Mouse (Mus musculus): ENCODE measurements around the gene Megf11. TPM values are rescaled to one million over a fixed set of nuclear protein-coding genes. Genes with fewer than 3 reads are reported as not detected.

The Megf11 gene
- polyA plus RNA-seq, 1 experiment: 6.2 TPM

GRCm38 (mm10) chr9:64349490-64349889 lies 35.9 kb upstream of the Megf11 start:
- no peak overlapping the region for H3K27ac ChIP-seq (ENCODE audit: insufficient read depth, low read length)
- TF ChIP-seq POLR2A (IDR thresholded peaks at IDR 0.05; ENCODE audit: extremely low read depth, insufficient read depth, low read length) (no peak), CTCF (IDR thresholded peaks at IDR 0.05; ENCODE audit: extremely low read depth, insufficient read depth, low read length) (no peak)
- no peak overlapping the region for H3K4me3 ChIP-seq (ENCODE audit: insufficient read depth, low read length)
- no peaks in the 10 kb centered on the region for H3K4me1 ChIP-seq (ENCODE audit: control insufficient read depth, insufficient read depth, low read length)

- Histone ChIP-seq H3K4me1 (ENCODE audit: control insufficient read depth, insufficient read depth, low read length) (peaks cover 2% of the 10 kb centered on the region; the same call in 1 of the 2 replicates), H3K4me3 (ENCODE audit: insufficient read depth, low read length) (no peak overlapping the region), H3K27ac (ENCODE audit: insufficient read depth, low read length) (no peak overlapping the region)
- TF ChIP-seq POLR2A (IDR thresholded peaks at IDR 0.05; ENCODE audit: extremely low read depth, insufficient read depth, low read length): no peak
- no peak for TF ChIP-seq CTCF (IDR thresholded peaks at IDR 0.05; ENCODE audit: extremely low read depth, insufficient read depth, low read length)
Observed at GRCm38 (mm10) chr9:64351191-64351590, 34.2 kb upstream of the Megf11 start.

GRCm38 (mm10) chr9:64355627-64356026 lies 29.8 kb upstream of the Megf11 start:
- Histone ChIP-seq H3K27ac (ENCODE audit: insufficient read depth, low read length) (no peak overlapping the region), H3K4me1 (ENCODE audit: control insufficient read depth, insufficient read depth, low read length) (peaks cover 2% of the 10 kb centered on the region; the same call in 1 of the 2 replicates), H3K4me3 (ENCODE audit: insufficient read depth, low read length) (no peak overlapping the region)
- TF ChIP-seq POLR2A (IDR thresholded peaks at IDR 0.05; ENCODE audit: extremely low read depth, insufficient read depth, low read length) (no peak), CTCF (IDR thresholded peaks at IDR 0.05; ENCODE audit: extremely low read depth, insufficient read depth, low read length) (no peak)

GRCm38 (mm10) chr9:64361231-64361950 lies 24.0 kb upstream of the Megf11 start:
- no peak for TF ChIP-seq POLR2A (IDR thresholded peaks at IDR 0.05; ENCODE audit: extremely low read depth, insufficient read depth, low read length)
- TF ChIP-seq CTCF (IDR thresholded peaks at IDR 0.05; ENCODE audit: extremely low read depth, insufficient read depth, low read length): no peak
- H3K4me3 ChIP-seq (ENCODE audit: insufficient read depth, low read length): no peak overlapping the region
- H3K4me1 ChIP-seq (ENCODE audit: control insufficient read depth, insufficient read depth, low read length): no peaks in the 10 kb centered on the region

GRCm38 (mm10) chr9:64369871-64370270 lies 15.6 kb upstream of the Megf11 start:
- TF ChIP-seq CTCF (IDR thresholded peaks at IDR 0.05; ENCODE audit: extremely low read depth, insufficient read depth, low read length) (no peak), POLR2A (IDR thresholded peaks at IDR 0.05; ENCODE audit: extremely low read depth, insufficient read depth, low read length) (no peak)
- H3K4me1 ChIP-seq (ENCODE audit: control insufficient read depth, insufficient read depth, low read length): no peaks in the 10 kb centered on the region
- no peak overlapping the region for H3K27ac ChIP-seq (ENCODE audit: insufficient read depth, low read length)
- H3K4me3 ChIP-seq (ENCODE audit: insufficient read depth, low read length): no peak overlapping the region

More at GRCm38 (mm10) chr9:64361231-64361950, 24.0 kb upstream of the Megf11 start:
- no peak overlapping the region for H3K27ac ChIP-seq (ENCODE audit: insufficient read depth, low read length)

- Histone ChIP-seq H3K4me1 (ENCODE audit: control insufficient read depth, insufficient read depth, low read length) (no peaks in the 10 kb centered on the region), H3K4me3 (ENCODE audit: insufficient read depth, low read length) (no peak overlapping the region), H3K27ac (ENCODE audit: insufficient read depth, low read length) (no peak overlapping the region)
- TF ChIP-seq POLR2A (IDR thresholded peaks at IDR 0.05; ENCODE audit: extremely low read depth, insufficient read depth, low read length) (no peak), CTCF (IDR thresholded peaks at IDR 0.05; ENCODE audit: extremely low read depth, insufficient read depth, low read length) (no peak)
Observed at GRCm38 (mm10) chr9:64371305-64371819, 14.1 kb upstream of the Megf11 start.

- TF ChIP-seq POLR2A (IDR thresholded peaks at IDR 0.05; ENCODE audit: extremely low read depth, insufficient read depth, low read length): no peak
- no peak for TF ChIP-seq CTCF (IDR thresholded peaks at IDR 0.05; ENCODE audit: extremely low read depth, insufficient read depth, low read length)
- Histone ChIP-seq H3K4me1 (ENCODE audit: control insufficient read depth, insufficient read depth, low read length) (no peaks in the 10 kb centered on the region), H3K4me3 (ENCODE audit: insufficient read depth, low read length) (no peak overlapping the region), H3K27ac (ENCODE audit: insufficient read depth, low read length) (no peak overlapping the region)
Observed at GRCm38 (mm10) chr9:64376380-64376779, 9.0 kb upstream of the Megf11 start.

- Histone ChIP-seq H3K4me3 (ENCODE audit: insufficient read depth, low read length) (no peak overlapping the region), H3K27ac (ENCODE audit: insufficient read depth, low read length) (no peak overlapping the region), H3K4me1 (ENCODE audit: control insufficient read depth, insufficient read depth, low read length) (no peaks in the 10 kb centered on the region)
- TF ChIP-seq CTCF (IDR thresholded peaks at IDR 0.05; ENCODE audit: extremely low read depth, insufficient read depth, low read length): no peak
- no peak for TF ChIP-seq POLR2A (IDR thresholded peaks at IDR 0.05; ENCODE audit: extremely low read depth, insufficient read depth, low read length)
Observed at GRCm38 (mm10) chr9:64383021-64383788, 2.2 kb upstream of the Megf11 start.

- peak overlapping the region; percentile 46 for H3K4me3 ChIP-seq (ENCODE audit: insufficient read depth, low read length)
- TF ChIP-seq POLR2A (IDR thresholded peaks at IDR 0.05; ENCODE audit: extremely low read depth, insufficient read depth, low read length) (no peak), CTCF (IDR thresholded peaks at IDR 0.05; ENCODE audit: extremely low read depth, insufficient read depth, low read length) (no peak)
- no peaks in the 10 kb centered on the region for H3K4me1 ChIP-seq (ENCODE audit: control insufficient read depth, insufficient read depth, low read length)
- H3K27ac ChIP-seq (ENCODE audit: insufficient read depth, low read length): no peak overlapping the region
Observed at GRCm38 (mm10) chr9:64386466-64387211, 1.2 kb downstream of the Megf11 start.
